Mouse (Mus musculus) intestine, postnatal 0 days (tissue): ENCODE data around the gene Gm266. TPM values are rescaled to one million over a fixed set of nuclear protein-coding genes. Genes with fewer than 3 reads are reported as not detected.

Experiments
- ATAC-seq: fragments of 200-750 bp; cut with Nextera tagmentation; 2 replicates; pipeline ENCODE4 v1.8.0; 2017; ENCODE audit warnings: mild to moderate bottlenecking, moderate TSS enrichment, moderate library complexity
- H3K27ac ChIP-seq: fragments of 300-500 bp; sonication (generic); 2 replicates; pipeline ENCODE4 v1.5.1; 2014; ENCODE audit warnings: mild to moderate bottlenecking, low read depth, low read length, moderate library complexity
- H3K27me3 ChIP-seq: fragments of 300-500 bp; sonication (generic); replicated peaks from 2 replicates; pipeline ENCODE4 v1.6.1; 2014; ENCODE audit warnings: low read length, mixed read lengths; ENCODE audit not compliant: control insufficient read depth, insufficient read depth
- H3K36me3 ChIP-seq: fragments of 300-500 bp; sonication (generic); 2 replicates; pipeline ENCODE4 v1.6.1; 2014; ENCODE audit warnings: mild to moderate bottlenecking, moderate library complexity; ENCODE audit not compliant: control insufficient read depth, insufficient read depth
- H3K4me1 ChIP-seq: fragments of 300-500 bp; sonication (generic); replicated peaks from 2 replicates; pipeline ENCODE4 v1.6.1; 2014; ENCODE audit warnings: antibody characterized with exemption, low read length, mixed read lengths; ENCODE audit not compliant: control insufficient read depth, insufficient read depth
- H3K4me2 ChIP-seq: fragments of 300-500 bp; sonication (generic); replicated peaks from 2 replicates; pipeline ENCODE4 v1.6.1; 2014; ENCODE audit warnings: low read depth, mild to moderate bottlenecking, moderate library complexity
- H3K4me3 ChIP-seq: fragments of 300-500 bp; sonication (generic); 2 replicates; pipeline ENCODE4 v1.5.1; 2014; ENCODE audit warnings: low read depth, low read length
- H3K9ac ChIP-seq: fragments of 300-500 bp; sonication (generic); 2 replicates; pipeline ENCODE4 v1.6.1; 2014; ENCODE audit warnings: mild to moderate bottlenecking, low read depth, low read length
- H3K9me3 ChIP-seq: fragments of 300-500 bp; sonication (generic); 2 replicates; pipeline ENCODE4 v1.6.1; 2016; ENCODE audit warnings: mixed run types; ENCODE audit not compliant: control insufficient read depth
- CTCF ChIP-seq: sonication (generic); IDR thresholded peaks from 2 replicates; pipeline ENCODE4 v1.5.1; 2016; ENCODE audit warnings: low read depth, mild to moderate bottlenecking, control low read depth, antibody characterized with exemption, moderate library complexity
- WGBS: fragments of 180-500 bp; shearing (Covaris S2); extraction: QIAGEN DNeasy Blood & Tissue Kit; methylation state at CpG from one replicate; pipeline ENCODE4 v1.1.7; 2014; 5-methylcytosine and 5-hydroxymethylcytosine counted together
- polyA plus RNA-seq: library from polyadenylated mRNA; unstranded; fragments of >200 nt; fragmentation: Nextera tagmentation; extraction: Ambion mirVana; gene quantifications from 2 replicates; pipeline ENCODE4 v1.2.1, GENCODE M21; 2015

Gene Gm266
- polyA plus RNA-seq, 1 experiment from 2014 or later: 8.6 TPM

GRCm38 (mm10) chr12:111443921-111444831 is 41.4 kb downstream of the Gm266 start:
- H3K9ac ChIP-seq: no peak overlapping the region
- H3K4me3 ChIP-seq: no peak overlapping the region
- H3K36me3 ChIP-seq: no peaks in the 10 kb centered on the region
- no peak overlapping the region for H3K4me2 ChIP-seq
- TF ChIP-seq CTCF: no peak
- no peaks in the 10 kb centered on the region for H3K9me3 ChIP-seq
- peaks cover 79% of the 10 kb centered on the region for H3K27me3 ChIP-seq
- H3K27ac ChIP-seq: no peak overlapping the region
- ATAC-seq: no peak
- 48% methylated on average over 10 of the region's 10 CpGs for WGBS
- H3K4me1 ChIP-seq: peaks cover 10% of the 10 kb centered on the region

GRCm38 (mm10) chr12:111443011-111443870 is 42.4 kb downstream of the Gm266 start:
- no peak for ATAC-seq
- TF ChIP-seq CTCF: no peak
- H3K9ac ChIP-seq: peak overlapping the region; percentile 40; the same call in 1 of the 2 replicates
- WGBS: 36% methylated on average over 15 of the region's 15 CpGs
- H3K9me3 ChIP-seq: no peaks in the 10 kb centered on the region
- no peaks in the 10 kb centered on the region for H3K36me3 ChIP-seq
- no peak overlapping the region for H3K27ac ChIP-seq
- H3K4me1 ChIP-seq: peaks cover 10% of the 10 kb centered on the region
- peak overlapping the region; percentile 60 for H3K4me2 ChIP-seq
- H3K27me3 ChIP-seq: peaks cover 70% of the 10 kb centered on the region
- peak overlapping the region; percentile 29 for H3K4me3 ChIP-seq

- Histone ChIP-seq H3K27ac (no peak within 1 kb of the TSS), H3K27me3 (peaks cover 62% of the 10 kb centered on the region), H3K4me3 (peak within 1 kb of the TSS; percentile 29), H3K9ac (peak within 1 kb of the TSS; percentile 40; the same call in 1 of the 2 replicates), H3K4me1 (peaks cover 17% of the 10 kb centered on the region), H3K9me3 (no peaks in the 10 kb centered on the region), H3K4me2 (peak within 1 kb of the TSS; percentile 60), H3K36me3 (no peaks in the 10 kb centered on the region)
- 2% methylated on average over 48 of the region's 48 CpGs for WGBS
- no peak; the same call in 1 of the 2 replicates for ATAC-seq
- no peak for TF ChIP-seq CTCF
Measured at GRCm38 (mm10) chr12:111442309-111443010, 43.2 kb downstream of the Gm266 start, which contains the start of gene Tnfaip2. Gene Tnfaip2 (plus strand): TSS chr12:111442469.

GRCm38 (mm10) chr12:111441523-111441922 is 44.1 kb downstream of the Gm266 start:
- Histone ChIP-seq H3K9ac (no peak overlapping the region), H3K4me1 (peaks cover 22% of the 10 kb centered on the region), H3K4me3 (no peak overlapping the region), H3K4me2 (no peak overlapping the region), H3K9me3 (no peaks in the 10 kb centered on the region), H3K27ac (no peak overlapping the region), H3K36me3 (no peaks in the 10 kb centered on the region), H3K27me3 (peaks cover 53% of the 10 kb centered on the region)
- no peak for TF ChIP-seq CTCF
- no peak for ATAC-seq
- WGBS: 61% methylated on average over 3 of the region's 3 CpGs

- H3K27ac ChIP-seq: no peak overlapping the region
- H3K4me2 ChIP-seq: no peak overlapping the region
- no peak for TF ChIP-seq CTCF
- H3K9ac ChIP-seq: no peak overlapping the region
- no peak for ATAC-seq
- H3K9me3 ChIP-seq: no peaks in the 10 kb centered on the region
- no peak overlapping the region for H3K4me3 ChIP-seq
- peaks cover 22% of the 10 kb centered on the region for H3K4me1 ChIP-seq
- peaks cover 46% of the 10 kb centered on the region for H3K27me3 ChIP-seq
- WGBS: 59% methylated on average over 9 of the region's 9 CpGs
- no peaks in the 10 kb centered on the region for H3K36me3 ChIP-seq
Measured at GRCm38 (mm10) chr12:111440701-111441373, 44.8 kb downstream of the Gm266 start.
